Mouse (Mus musculus) G1E (cell line): ENCODE results near the gene Ccr4. TPM values are rescaled to one million over a fixed set of nuclear protein-coding genes. Genes with fewer than 3 reads are reported as not detected.
"Not testable (repeated sequence)": the region's sequence is repeated elsewhere in the genome, so short reads cannot be mapped to it uniquely, and the experiment has no call there.

Source experiments
- ATAC-seq: 2 replicates; pipeline ENCODE4 v1.8.0; 2016; ENCODE audit warnings: mild to moderate bottlenecking; ENCODE audit not compliant: insufficient number of reproducible peaks, poor library complexity, low FRiP score, severe bottlenecking; ENCODE audit errors: extremely low read depth
- DNase-seq: peaks from one replicate; pipeline ENCODE4 v3.0.0; 2012; ENCODE audit warnings: low spot score
- H3K27me3 ChIP-seq: 2 replicates; pipeline ENCODE4 v1.6.1; 2012; ENCODE audit warnings: mild to moderate bottlenecking, low read length, inconsistent platforms; ENCODE audit not compliant: insufficient read depth
- H3K36me3 ChIP-seq: replicated peaks from 2 replicates; pipeline ENCODE3; 2012; ENCODE audit warnings: mild to moderate bottlenecking, inconsistent platforms
- H3K4me1 ChIP-seq: 2 replicates; pipeline ENCODE4 v1.6.1; 2012; ENCODE audit warnings: low read depth, low read length, inconsistent platforms, mixed read lengths; ENCODE audit not compliant: insufficient read depth
- H3K4me3 ChIP-seq: 2 replicates; pipeline ENCODE4 v1.5.1; 2012; ENCODE audit warnings: low read depth, mild to moderate bottlenecking, inconsistent platforms, low read length, moderate library complexity, mixed read lengths
- H3K9me3 ChIP-seq: replicated peaks from 2 replicates; pipeline ENCODE4 v1.6.1; 2012; ENCODE audit warnings: inconsistent platforms
- CTCF ChIP-seq: IDR thresholded peaks from 2 replicates; pipeline ENCODE4 v1.5.1; 2012; ENCODE audit warnings: low read depth, low read length, inconsistent platforms, mixed read lengths
- GATA1 ChIP-seq: IDR thresholded peaks from 2 replicates; pipeline ENCODE4 v1.6.1; 2012; ENCODE audit warnings: borderline replicate concordance, low read length, inconsistent platforms, mixed read lengths
- GATA2 ChIP-seq: IDR thresholded peaks from 2 replicates; pipeline ENCODE4 v1.6.1; 2012; ENCODE audit warnings: low read depth, low read length, inconsistent platforms, borderline replicate concordance
- POLR2AphosphoS5 ChIP-seq: IDR thresholded peaks from 2 replicates; pipeline ENCODE4 v1.6.1; 2012; ENCODE audit warnings: low read depth, low read length, inconsistent platforms; ENCODE audit not compliant: insufficient replicate concordance
- TAL1 ChIP-seq: conservative IDR thresholded peaks from 2 replicates; pipeline ENCODE4 v1.6.1; 2012; ENCODE audit warnings: low read depth, low read length, inconsistent platforms, mixed read lengths
- polyA plus RNA-seq: library from polyadenylated mRNA; stranded (reverse); fragments of >175 nt; gene quantifications from 2 replicates; pipeline ENCODE4 v1.2.3, GENCODE M21; 2012
- total RNA-seq, 2 experiments: library from RNA; stranded (forward) in 1 of 2; stranded (reverse) in 1 of 2; fragments of 200-1000 nt in 1 of 2; fragments of >200 nt in 1 of 2; fragmentation: Nextera tagmentation in 1 of 2; gene quantifications; 2 replicates each; pipeline ENCODE4 v1.2.3; 2014 to 2017

Gene Ccr4
- total and polyA plus RNA-seq, 3 experiments, result not detected

GRCm38 (mm10) chr9:114525891-114526290, 21.2 kb upstream of the Ccr4 start:
- no peak for TF ChIP-seq GATA2
- no peak for TF ChIP-seq GATA1
- TF ChIP-seq POLR2AphosphoS5, result no peak
- no peak for TF ChIP-seq TAL1
- TF ChIP-seq CTCF, result no peak
- Histone ChIP-seq H3K4me1 (no peaks in the 10 kb centered on the region; the same call in 1 of the 2 replicates), H3K9me3 (no peaks in the 10 kb centered on the region), H3K4me3 (no peak overlapping the region), H3K27me3 (peaks cover 10% of the 10 kb centered on the region; the same call in 1 of the 2 replicates), H3K36me3 (no peaks in the 10 kb centered on the region)
- DNase-seq, result no peak
- ATAC-seq, result no peak

DNA sequence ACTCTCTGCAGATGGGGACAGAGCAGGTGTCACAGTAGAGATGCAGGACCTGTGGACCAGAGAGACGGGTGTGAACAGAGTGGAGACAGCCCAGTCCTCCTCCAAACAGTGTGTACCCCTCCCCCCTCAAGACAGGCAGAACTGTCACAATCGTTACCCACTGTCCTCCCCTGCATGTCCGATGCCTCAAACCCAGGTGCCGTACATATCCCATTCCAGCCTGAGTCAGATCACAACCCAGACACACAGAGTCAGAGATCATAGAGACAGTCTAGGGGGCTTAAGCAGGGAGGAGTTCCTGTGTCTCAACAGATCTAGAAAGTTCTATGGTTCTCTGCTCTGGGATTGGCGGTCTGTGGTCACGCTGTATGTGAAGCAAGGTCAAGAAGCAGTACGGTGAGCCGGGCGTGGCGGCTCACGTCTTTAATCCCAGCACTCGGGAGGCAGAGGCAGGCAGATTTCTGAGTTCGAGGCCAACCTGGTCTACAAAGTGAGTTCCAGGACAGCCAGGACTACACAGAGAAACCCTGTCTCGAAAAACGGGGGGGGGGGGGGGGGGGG, 20.4 kb upstream of the Ccr4 start:
- no peak for ATAC-seq
- Histone ChIP-seq H3K27me3 (peaks cover 10% of the 10 kb centered on the region; the same call in 1 of the 2 replicates), H3K4me3 (no peak overlapping the region), H3K36me3 (no peaks in the 10 kb centered on the region), H3K4me1 (no peaks in the 10 kb centered on the region; the same call in 1 of the 2 replicates), H3K9me3 (no peaks in the 10 kb centered on the region)
- TF ChIP-seq CTCF (no peak), GATA1 (no peak), GATA2 (no peak), POLR2AphosphoS5 (no peak), TAL1 (no peak)
- DNase-seq, result no peak

DNA sequence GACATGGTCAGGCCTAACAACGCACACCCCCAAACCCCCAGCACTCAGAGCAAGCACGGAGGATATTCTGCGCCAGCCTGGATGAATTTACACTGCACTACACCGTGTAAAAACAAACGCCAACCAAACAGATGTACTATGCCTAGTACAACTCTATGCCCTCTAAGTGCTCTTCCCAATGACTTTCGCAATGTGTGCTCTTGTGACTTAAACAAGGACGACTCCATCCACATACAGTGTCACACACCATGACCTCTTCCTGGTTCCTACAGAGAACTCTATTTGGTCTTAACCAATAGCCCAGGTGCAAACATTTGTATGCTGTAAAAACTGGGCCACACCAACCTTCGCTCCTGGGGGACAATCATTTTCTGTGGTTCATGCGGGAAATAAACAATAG, 17.8 kb upstream of the Ccr4 start:
- no peak for TF ChIP-seq POLR2AphosphoS5
- TF ChIP-seq GATA2, result no peak
- no peak for TF ChIP-seq GATA1
- no peak for TF ChIP-seq CTCF
- no peak for TF ChIP-seq TAL1

DNA sequence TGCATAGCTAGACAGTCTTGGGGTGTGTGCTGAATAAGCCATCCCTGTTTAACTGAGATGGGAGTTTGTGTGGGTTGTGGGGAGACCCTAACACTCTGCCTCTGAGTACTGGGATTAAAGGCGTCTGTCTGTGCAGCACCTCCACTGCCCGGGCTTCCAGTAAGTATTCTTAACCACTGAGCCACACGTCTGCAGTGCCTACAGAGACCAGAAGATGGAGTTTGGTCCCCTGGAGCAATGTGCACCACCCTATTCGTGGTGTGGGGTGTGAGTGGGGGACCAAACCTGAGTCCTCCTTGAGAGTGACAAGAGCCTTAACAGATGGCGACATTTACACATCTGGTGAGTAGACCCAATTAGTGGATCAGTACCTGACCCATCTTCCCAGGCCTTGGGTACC, 17.3 kb upstream of the Ccr4 start:
- ATAC-seq (no peak), DNase-seq (no peak)
- no peak for TF ChIP-seq CTCF
- TF ChIP-seq POLR2AphosphoS5, result no peak
- TF ChIP-seq TAL1, result no peak
- TF ChIP-seq GATA2, result no peak
- no peak for TF ChIP-seq GATA1
- Histone ChIP-seq H3K36me3 (no peaks in the 10 kb centered on the region), H3K4me1 (no peaks in the 10 kb centered on the region; the same call in 1 of the 2 replicates), H3K27me3 (peaks cover 6% of the 10 kb centered on the region; the same call in 1 of the 2 replicates), H3K4me3 (no peak overlapping the region), H3K9me3 (no peaks in the 10 kb centered on the region)

More for the DNA sequence above, 17.8 kb upstream of the Ccr4 start:
- H3K36me3 ChIP-seq, result no peaks in the 10 kb centered on the region
- ATAC-seq, result no peak
- no peaks in the 10 kb centered on the region; the same call in 1 of the 2 replicates for H3K4me1 ChIP-seq
- H3K27me3 ChIP-seq, result peaks cover 8% of the 10 kb centered on the region; the same call in 1 of the 2 replicates
- DNase-seq, result no peak
- H3K9me3 ChIP-seq, result no peaks in the 10 kb centered on the region
- no peak overlapping the region for H3K4me3 ChIP-seq

DNA sequence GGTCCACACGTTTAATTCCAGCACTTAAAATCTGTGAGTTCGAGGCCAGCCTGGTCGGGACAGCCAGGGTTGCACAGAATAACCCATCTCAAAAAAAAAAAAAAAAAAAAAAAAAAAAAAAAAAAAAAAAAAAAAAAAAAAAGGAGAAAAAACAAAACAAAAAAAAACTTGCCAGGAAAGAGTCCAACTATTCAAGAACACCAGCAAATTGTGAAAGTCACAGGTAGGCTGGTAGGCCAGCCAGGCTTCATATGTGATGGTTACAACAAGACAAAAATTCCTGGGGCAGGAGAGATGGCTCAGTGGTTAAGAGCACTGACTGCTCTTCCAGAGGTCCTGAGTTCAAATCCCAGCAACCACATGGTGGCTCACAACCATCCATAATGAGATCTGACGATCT, 15.8 kb upstream of the Ccr4 start:
- not testable (repeated sequence) for H3K36me3 ChIP-seq, ATAC-seq, H3K9me3 ChIP-seq, H3K27me3 ChIP-seq, DNase-seq, H3K4me1 ChIP-seq, H3K4me3 ChIP-seq

DNA sequence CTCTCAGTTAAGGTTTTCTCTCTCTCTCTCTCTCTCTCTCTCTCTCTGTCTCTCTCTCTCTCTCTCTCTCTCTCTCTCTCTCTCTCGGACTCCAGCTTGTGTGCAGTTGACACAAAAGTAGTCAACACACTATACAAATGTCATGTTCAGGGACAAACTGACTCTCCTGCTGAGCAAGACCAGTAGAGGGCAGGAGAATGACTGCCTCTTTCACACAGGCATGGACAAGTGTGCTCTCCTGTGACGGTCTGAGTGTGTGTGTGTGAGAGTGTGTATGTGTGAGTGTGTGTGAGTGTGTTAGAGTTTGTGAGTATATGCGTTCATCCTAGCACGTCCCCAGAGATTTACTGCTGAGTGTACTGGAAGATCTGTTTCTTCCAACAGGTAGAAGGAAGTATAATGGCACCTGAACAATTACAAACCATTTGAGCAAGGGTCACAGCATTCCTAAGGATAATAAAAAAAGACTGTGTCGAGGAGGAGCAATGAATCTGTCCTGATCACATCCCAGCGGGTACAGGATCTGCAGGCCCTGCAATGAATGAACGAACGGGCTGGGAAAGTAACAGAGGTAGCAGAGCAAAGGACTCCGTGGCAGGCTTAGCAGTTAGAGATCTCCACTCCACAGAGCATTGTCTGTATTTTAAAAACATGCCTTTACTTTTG, 14.2 kb upstream of the Ccr4 start:
- TF ChIP-seq GATA2, result no peak
- H3K36me3 ChIP-seq, result no peaks in the 10 kb centered on the region
- 0 out of 2 replicates have a peak, but pooled peaks cover under 1% of the 10 kb centered on the region for H3K9me3 ChIP-seq
- H3K4me3 ChIP-seq, result no peak overlapping the region
- ATAC-seq, result no peak
- no peaks in the 10 kb centered on the region for H3K27me3 ChIP-seq
- no peak for DNase-seq
- H3K4me1 ChIP-seq, result no peaks in the 10 kb centered on the region
